Mouse (Mus musculus) effector memory CD4-positive, alpha-beta T cell, adult 7 months (primary cell): ENCODE results near the gene Sgta. TPM values are rescaled to one million over a fixed set of nuclear protein-coding genes. Genes with fewer than 3 reads are reported as not detected.

Experiments used
- polyA plus RNA-seq: library from polyadenylated mRNA; unstranded; fragments of 100-300 nt; shearing (Covaris generic); gene quantifications from one replicate; pipeline ENCODE4 v1.2.1, GENCODE M21; 2017

The Sgta gene
- 65.6 TPM for polyA plus RNA-seq

GRCm38 (mm10) chr10:81059603-81060543, at the start of gene Sgta:
TSS of gene Sgta (minus strand) at chr10:81060181.

GRCm38 (mm10) chr10:81105565-81106112, 45.7 kb upstream of the Sgta start, which contains the start of gene Map2k2:
TSS of gene Map2k2 (plus strand) at chr10:81105915.

GRCm38 (mm10) chr10:81069836-81070235, 9.9 kb upstream of the Sgta start, which contains the start of gene Thop1:
TSS of gene Thop1 (plus strand) at chr10:81070035.

GRCm38 (mm10) chr10:81036988-81037580, 22.9 kb downstream of the Sgta start, which contains the start of gene Slc39a3:
TSS of gene Slc39a3 (minus strand) at chr10:81037426.

GRCm38 (mm10) chr10:81025639-81026275, 34.2 kb downstream of the Sgta start, which contains the start of gene Diras1:
TSS of gene Diras1 (minus strand) at chr10:81025662.

GRCm38 (mm10) chr10:81014393-81015384, 45.3 kb downstream of the Sgta start, which contains the start of gene Gng7:
TSS of gene Gng7 (minus strand) at chr10:81014945.

Other genes starting within 250 kb of the Sgta start
- 2.0 TPM for gene Jsrp1, start 246.7 kb downstream of the Sgta start, polyA plus RNA-seq
- gene Oaz1, start 233.5 kb downstream of the Sgta start, polyA plus RNA-seq: 2,187 TPM
- gene Lingo3, start 216.1 kb downstream of the Sgta start, polyA plus RNA-seq: 0.11 TPM
- 76.0 TPM for gene Lsm7, start 205.0 kb downstream of the Sgta start, polyA plus RNA-seq
- 18.4 TPM for gene Sppl2b, start 204.9 kb downstream of the Sgta start, polyA plus RNA-seq
- not detected for gene Tmprss9, start 188.3 kb downstream of the Sgta start, polyA plus RNA-seq
- 151 TPM for gene Timm13, start 159.2 kb downstream of the Sgta start, polyA plus RNA-seq
- gene Lmnb2, start 141.9 kb downstream of the Sgta start, polyA plus RNA-seq: 18.5 TPM
- gene Gadd45b, start 130.1 kb downstream of the Sgta start, polyA plus RNA-seq: 743 TPM
- gene Gng7, start 45.2 kb downstream of the Sgta start, polyA plus RNA-seq: 0.55 TPM
- gene Diras1, start 34.5 kb downstream of the Sgta start, polyA plus RNA-seq: not detected
- gene Slc39a3, start 22.8 kb downstream of the Sgta start, polyA plus RNA-seq: 11.1 TPM
- gene Thop1, start 9.9 kb upstream of the Sgta start, polyA plus RNA-seq: 4.3 TPM
- gene Creb3l3, start 38.7 kb upstream of the Sgta start, polyA plus RNA-seq: not detected
- gene Map2k2, start 45.7 kb upstream of the Sgta start, polyA plus RNA-seq: 139 TPM
- gene Zbtb7a, start 75.0 kb upstream of the Sgta start, polyA plus RNA-seq: 79.6 TPM
- 35.9 TPM for gene Pias4, start 107.7 kb upstream of the Sgta start, polyA plus RNA-seq
- 829 TPM for gene Eef2, start 116.5 kb upstream of the Sgta start, polyA plus RNA-seq
- gene Dapk3, start 122.8 kb upstream of the Sgta start, polyA plus RNA-seq: 82.9 TPM
- 0.32 TPM for gene 4930442H23Rik, start 123.7 kb upstream of the Sgta start, polyA plus RNA-seq
- 0.76 TPM for gene Nmrk2, start 141.9 kb upstream of the Sgta start, polyA plus RNA-seq
- 3.1 TPM for gene Atcay, start 170.7 kb upstream of the Sgta start, polyA plus RNA-seq
- 4.9 TPM for gene Zfr2, start 173.0 kb upstream of the Sgta start, polyA plus RNA-seq
- gene Matk, start 192.8 kb upstream of the Sgta start, polyA plus RNA-seq: 20.1 TPM
- gene Mrpl54, start 206.8 kb upstream of the Sgta start, polyA plus RNA-seq: 136 TPM
- 37.0 TPM for gene Apba3, start 206.8 kb upstream of the Sgta start, polyA plus RNA-seq
- gene Tjp3, start 231.4 kb upstream of the Sgta start, polyA plus RNA-seq: 11.5 TPM
- gene Pip5k1c, start 232.8 kb upstream of the Sgta start, polyA plus RNA-seq: 88.8 TPM